Mouse (Mus musculus) kidney, postnatal 25 days (tissue): ENCODE data around the gene Hecw2.

Experiments used
- DNase-seq, 2 experiments: peaks; one replicate each; pipeline ENCODE4 v3.0.0; 2021; ENCODE audit warnings: mixed read lengths in 2 of 2

Gene Hecw2

GRCm38 (mm10) chr1:54194954-54195305, at the start of gene Hecw2:
Gene Hecw2, minus strand, starts transcription at chr1:54195168.
- DNase-seq: peak; percentile 2 to 42

GRCm38 (mm10) chr1:54242722-54243121, 47.8 kb upstream of the Hecw2 start:
- DNase-seq: no peak

- no peak for DNase-seq
Observed at GRCm38 (mm10) chr1:54220273-54220672, 25.3 kb upstream of the Hecw2 start.

- DNase-seq: peak; percentile 18 to 47
Observed at GRCm38 (mm10) chr1:54194183-54194953, 600 bp downstream of the Hecw2 start.

- no peak for DNase-seq
Observed at GRCm38 (mm10) chr1:54193191-54193770, 1.7 kb downstream of the Hecw2 start.

- DNase-seq: no peak
Observed at GRCm38 (mm10) chr1:54187579-54187978, 7.4 kb downstream of the Hecw2 start.

- no peak for DNase-seq
Observed at GRCm38 (mm10) chr1:54186347-54186746, 8.6 kb downstream of the Hecw2 start.

- DNase-seq: no peak
Observed at GRCm38 (mm10) chr1:54180663-54181062, 14.3 kb downstream of the Hecw2 start.

- DNase-seq: no peak
Observed at GRCm38 (mm10) chr1:54179179-54179578, 15.8 kb downstream of the Hecw2 start.

GRCm38 (mm10) chr1:54176592-54176991, 18.4 kb downstream of the Hecw2 start:
- DNase-seq: no peak

GRCm38 (mm10) chr1:54168014-54168413, 27.0 kb downstream of the Hecw2 start:
- no peak for DNase-seq

GRCm38 (mm10) chr1:54159531-54159930, 35.4 kb downstream of the Hecw2 start:
- peak in 1 of 2 experiments; percentile 11 for DNase-seq

GRCm38 (mm10) chr1:54153216-54153786, 41.7 kb downstream of the Hecw2 start:
- no peak for DNase-seq

- no peak for DNase-seq
Observed at GRCm38 (mm10) chr1:54145106-54145505, 49.9 kb downstream of the Hecw2 start.

GRCm38 (mm10) chr1:54133802-54134436, 61.0 kb downstream of the Hecw2 start:
- DNase-seq: no peak

GRCm38 (mm10) chr1:54128714-54129431, 66.1 kb downstream of the Hecw2 start:
- DNase-seq: no peak

GRCm38 (mm10) chr1:54126991-54127742, 67.8 kb downstream of the Hecw2 start:
- DNase-seq: no peak

GRCm38 (mm10) chr1:54122551-54122950, 72.4 kb downstream of the Hecw2 start:
- DNase-seq: no peak

GRCm38 (mm10) chr1:54121071-54121730, 73.8 kb downstream of the Hecw2 start:
- DNase-seq: no peak

- no peak for DNase-seq
Observed at GRCm38 (mm10) chr1:54119638-54120320, 75.2 kb downstream of the Hecw2 start.

- DNase-seq: no peak
Observed at GRCm38 (mm10) chr1:54118342-54118973, 76.5 kb downstream of the Hecw2 start.
